Mouse (Mus musculus) urinary bladder, adult 2 months (tissue): ENCODE measurements at regions not wholly inside any gene's neighbourhood (a gene's known extent, or its start where the extent isn't known, plus 50 kb on each side); places are given as distances from the start of the nearest gene placed in this dataset.
A peak's percentile ranks its signal among the peaks of the same experiment; 100 is the strongest.

Experiments
- DNase-seq: peaks from one replicate; pipeline ENCODE4 v3.0.0; 2022; ENCODE audit warnings: low spot score

- no peak for DNase-seq
These were observed 50.4 kb upstream of the Atg10 start for GRCm38 (mm10) chr13:91274131-91274530.

- no peak for DNase-seq
These were observed 50.8 kb upstream of the Atg10 start for GRCm38 (mm10) chr13:91274615-91275014.

- no peak for DNase-seq
These were observed 55.7 kb upstream of the Atg10 start for GRCm38 (mm10) chr13:91279487-91279886.

- no peak for DNase-seq
These were observed 71.9 kb upstream of the Atg10 start for GRCm38 (mm10) chr13:91295552-91296170.

GRCm38 (mm10) chr13:91296521-91297160 is 72.9 kb upstream of the Atg10 start:
- no peak for DNase-seq

- DNase-seq = no peak
These were observed 78.1 kb upstream of the Atg10 start for GRCm38 (mm10) chr13:91301849-91302248.

GRCm38 (mm10) chr13:91305697-91306405 is 82.1 kb upstream of the Atg10 start:
- no peak for DNase-seq

GRCm38 (mm10) chr13:91306545-91306944 is 82.8 kb upstream of the Atg10 start:
- no peak for DNase-seq

- DNase-seq = no peak
These were observed 89.3 kb upstream of the Atg10 start for GRCm38 (mm10) chr13:91312905-91313571.

GRCm38 (mm10) chr13:91322331-91322730 is 98.6 kb upstream of the Atg10 start:
- DNase-seq = no peak

- no peak for DNase-seq
These were observed 103.1 kb upstream of the Atg10 start for GRCm38 (mm10) chr13:91326834-91327233.

GRCm38 (mm10) chr13:91334283-91334682 is 110.5 kb upstream of the Atg10 start:
- no peak for DNase-seq

GRCm38 (mm10) chr13:91344139-91344538 is 115.9 kb upstream of the Ssbp2 start:
- DNase-seq = no peak

- DNase-seq = no peak
These were observed 111.5 kb upstream of the Ssbp2 start for GRCm38 (mm10) chr13:91348489-91349083.

GRCm38 (mm10) chr13:91352311-91352710 is 107.8 kb upstream of the Ssbp2 start:
- no peak for DNase-seq

GRCm38 (mm10) chr13:91356516-91356915 is 103.6 kb upstream of the Ssbp2 start:
- no peak for DNase-seq

GRCm38 (mm10) chr13:91360121-91360520 is 100.0 kb upstream of the Ssbp2 start:
- DNase-seq = no peak

- peak; percentile 73 for DNase-seq
These were observed 94.7 kb upstream of the Ssbp2 start for GRCm38 (mm10) chr13:91365270-91365952.

- DNase-seq = no peak
These were observed 93.5 kb upstream of the Ssbp2 start for GRCm38 (mm10) chr13:91366540-91366939.

GRCm38 (mm10) chr13:91367896-91368556 is 92.1 kb upstream of the Ssbp2 start:
- DNase-seq = no peak

GRCm38 (mm10) chr13:91368664-91369063 is 91.4 kb upstream of the Ssbp2 start:
- no peak for DNase-seq
